Mouse (Mus musculus) frontal cortex, postnatal 14 days (tissue): ENCODE data around the gene Tma7.
A peak's percentile ranks its signal among the peaks of the same experiment; 100 is the strongest.

ENCODE experiments used
- DNase-seq, 2 experiments: peaks; one replicate each; pipeline ENCODE4 v3.0.0; 2022; ENCODE audit warnings: low spot score in 2 of 2

The Tma7 gene

GRCm38 (mm10) chr9:109102541-109102940, 20.2 kb upstream of the Tma7 start:
- no peak for DNase-seq

DNA sequence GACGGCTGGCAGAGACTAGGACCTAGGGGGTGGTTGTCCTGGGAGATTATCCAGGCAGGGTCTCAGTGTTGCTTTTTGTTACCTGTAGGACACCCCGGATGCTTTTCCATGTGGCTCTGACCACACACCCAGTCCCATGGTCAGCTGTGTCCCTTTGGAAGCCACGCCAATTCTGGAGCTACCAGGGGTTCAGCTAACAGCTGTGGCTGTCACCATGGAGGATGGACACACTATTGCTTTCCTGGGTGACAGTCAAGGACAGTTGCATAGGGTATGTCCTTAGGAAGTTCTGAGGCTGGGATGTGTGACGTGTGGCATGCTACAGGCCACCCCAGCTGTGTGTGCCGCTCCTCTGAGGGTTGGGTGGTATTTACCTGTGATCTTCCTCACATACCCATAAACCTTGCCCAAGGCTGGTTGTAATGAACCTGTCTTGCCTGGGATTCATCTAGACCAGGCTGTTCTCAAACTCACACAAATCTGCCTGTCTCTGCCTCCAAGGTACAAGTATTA, 19.6 kb upstream of the Tma7 start:
- DNase-seq, result no peak

GRCm38 (mm10) chr9:109100307-109100928, 18.0 kb upstream of the Tma7 start:
- no peak for DNase-seq

DNA sequence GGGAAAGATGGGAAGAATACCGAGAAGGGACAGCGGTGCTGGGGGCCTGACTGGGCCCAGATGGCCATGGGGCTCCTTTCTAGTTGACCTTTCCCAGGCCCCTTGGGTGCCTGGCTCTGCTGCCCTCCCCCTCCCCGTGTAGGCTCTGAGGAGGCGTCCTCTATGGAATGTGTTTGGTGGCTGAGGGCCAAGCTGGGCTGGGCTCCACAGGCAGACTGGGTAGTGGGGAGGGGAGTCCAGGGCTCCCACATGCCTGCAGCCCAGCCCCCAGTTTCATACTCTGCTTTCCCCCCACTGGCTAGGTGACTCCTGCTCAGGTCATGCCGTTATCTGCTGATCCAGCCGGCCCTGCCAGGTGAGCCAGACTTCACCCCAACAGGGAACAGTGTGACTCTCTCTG, 16.6 kb upstream of the Tma7 start:
- DNase-seq, result no peak

DNA sequence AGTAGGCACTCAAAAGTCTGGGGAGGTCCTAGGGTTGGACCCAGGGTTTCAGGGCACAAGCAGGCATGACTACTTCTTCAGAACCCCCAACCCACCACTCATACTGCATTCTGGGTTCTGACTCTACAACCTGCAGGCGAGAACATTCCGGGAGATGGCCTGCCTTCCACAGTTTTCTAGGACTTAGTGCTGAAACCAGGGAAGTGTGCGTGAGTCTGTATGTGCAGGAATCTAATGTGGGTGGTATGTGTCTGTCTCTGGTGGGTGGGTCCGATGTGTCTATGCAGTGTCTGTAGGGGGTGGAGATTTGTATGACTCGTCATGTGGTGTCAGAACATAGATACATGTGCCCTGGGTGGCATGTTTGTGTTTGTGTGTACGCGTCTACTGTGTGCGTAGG, 16.0 kb upstream of the Tma7 start:
- no peak for DNase-seq

- DNase-seq, result peak; percentile 39 to 72
Observed at GRCm38 (mm10) chr9:109097831-109098230, 15.4 kb upstream of the Tma7 start.

DNA sequence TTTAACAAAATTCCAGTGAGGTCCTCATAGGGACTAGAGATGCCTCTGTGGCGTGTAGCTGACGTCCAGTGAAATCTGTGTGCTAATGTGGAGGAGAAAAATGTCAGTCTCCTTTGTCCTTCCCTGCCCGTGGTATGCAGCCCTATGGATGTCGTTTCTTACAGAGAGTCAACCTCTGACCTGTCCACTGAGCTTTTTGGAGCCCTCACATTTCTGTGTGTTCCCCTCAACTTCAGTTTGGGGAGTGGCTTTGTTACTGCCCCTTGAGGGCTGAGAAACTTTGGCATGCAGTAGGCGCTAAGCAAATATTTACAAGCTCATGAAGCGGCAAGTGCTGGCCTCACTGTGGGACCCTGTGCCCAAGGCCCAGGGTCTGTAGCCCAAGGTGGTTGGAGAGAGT, 14.9 kb upstream of the Tma7 start:
- no peak for DNase-seq

DNA sequence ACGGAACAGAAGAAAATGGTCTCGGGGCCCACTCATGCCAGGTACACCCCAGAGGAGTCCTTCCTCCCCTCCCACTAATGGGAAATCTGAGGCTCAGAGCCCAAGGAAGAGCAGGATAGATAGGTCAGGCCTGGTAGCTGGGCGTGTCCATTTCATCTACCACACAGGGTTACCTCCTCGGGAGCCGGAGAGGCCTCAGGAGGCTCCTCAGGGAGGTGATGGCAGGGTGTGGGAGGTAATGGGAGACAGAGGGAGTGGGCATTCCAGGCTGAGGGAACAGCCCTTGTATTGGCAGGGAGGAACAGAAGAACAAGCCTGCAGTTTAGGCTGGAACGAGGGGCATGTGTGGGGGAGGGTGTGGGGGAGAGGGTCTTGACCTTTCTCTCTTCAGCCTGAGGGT, 14.5 kb upstream of the Tma7 start:
- DNase-seq, result no peak

DNA sequence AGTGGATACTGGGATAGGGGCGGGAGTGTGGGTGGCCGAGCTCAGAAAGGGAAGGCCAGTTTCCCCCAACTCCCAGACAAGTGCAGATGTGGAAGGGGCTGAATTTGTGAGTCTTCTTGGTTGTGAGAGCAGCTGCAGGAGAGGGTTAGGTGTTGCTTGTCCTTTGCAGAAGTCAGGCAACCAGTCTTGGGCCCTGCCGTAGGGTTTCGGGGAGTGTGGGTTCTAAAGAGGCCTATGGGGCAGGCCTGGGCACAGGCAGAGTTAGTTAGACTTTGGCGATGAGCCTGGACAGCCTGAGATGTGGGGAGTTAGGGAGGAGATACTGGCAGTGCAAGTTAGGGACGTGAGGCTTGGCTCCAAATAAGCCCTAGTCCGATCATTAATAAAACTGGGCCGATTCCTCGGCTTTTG, 13.9 kb upstream of the Tma7 start:
- DNase-seq, result no peak

- peak; percentile 63 to 64 for DNase-seq
Observed at GRCm38 (mm10) chr9:109095137-109095982, 13.0 kb upstream of the Tma7 start, which contains the start of gene Plxnb1. TSS of gene Plxnb1 (plus strand) at chr9:109095389.

DNA sequence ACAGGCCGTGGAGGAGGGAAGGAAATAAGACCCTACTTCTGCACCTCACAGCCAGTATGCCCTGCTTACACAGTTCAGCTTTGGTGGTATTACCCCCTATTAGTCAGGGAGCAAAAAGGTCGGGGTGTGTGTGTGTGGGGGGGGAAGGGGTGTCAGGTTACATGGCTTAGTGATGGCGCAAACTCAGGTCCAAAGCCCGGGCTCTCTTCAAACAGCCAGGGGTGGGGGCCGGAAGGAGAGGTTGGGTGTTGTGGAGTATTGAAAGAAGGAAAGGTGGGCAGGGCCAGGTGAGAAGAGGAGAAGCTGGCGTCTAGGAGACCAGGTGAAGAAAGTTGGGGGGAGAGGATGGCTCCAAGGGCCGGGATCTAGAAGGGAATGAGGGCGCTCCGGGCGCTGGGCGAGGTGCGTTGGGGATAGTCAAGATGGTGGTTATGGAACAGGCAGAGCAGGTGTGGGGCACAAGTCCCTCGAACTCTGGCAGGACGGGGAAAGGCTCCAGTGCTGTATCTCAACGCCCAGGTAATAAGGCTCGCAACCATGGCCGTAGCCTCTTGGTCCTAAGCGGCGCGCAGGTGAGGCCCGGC, 12.3 kb upstream of the Tma7 start:
- DNase-seq, result no peak

DNA sequence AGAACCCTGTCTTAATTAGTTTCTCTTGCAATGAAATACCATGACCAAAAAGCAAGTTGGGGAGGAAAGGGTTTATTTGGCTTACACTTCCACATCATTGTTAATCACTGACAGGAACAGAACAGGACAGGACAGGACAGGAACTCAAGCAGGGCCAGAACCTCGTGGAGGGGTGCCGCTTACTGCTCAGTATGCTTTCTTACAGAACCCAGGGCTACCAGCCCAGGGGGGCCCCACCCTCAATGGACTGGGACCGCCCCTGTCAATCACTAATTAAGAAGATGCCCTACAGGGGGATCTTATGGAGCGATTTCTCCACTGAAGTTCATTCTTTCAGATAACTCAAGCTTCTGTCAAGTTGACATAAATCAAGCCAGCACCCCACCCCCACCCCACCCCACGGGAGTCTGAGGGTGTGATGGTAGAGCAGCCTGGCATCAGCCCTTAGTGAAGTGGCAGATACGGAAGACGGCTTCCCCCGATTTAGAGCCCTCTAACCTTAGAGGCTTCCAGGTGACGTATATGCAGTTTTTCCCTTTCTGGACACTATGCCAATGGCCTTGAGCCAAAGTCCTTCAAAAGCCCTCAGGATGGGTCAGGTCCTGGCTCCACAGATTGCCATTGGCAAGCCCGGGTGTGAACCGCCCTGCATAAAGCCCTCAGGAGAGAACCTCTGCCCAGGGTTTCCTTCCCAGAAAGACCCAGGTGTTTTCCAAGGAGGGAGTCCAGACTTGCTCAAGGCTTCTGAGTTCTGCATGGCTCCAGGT, 11.6 kb upstream of the Tma7 start:
- DNase-seq, result no peak

GRCm38 (mm10) chr9:109092799-109093198, 10.4 kb upstream of the Tma7 start:
- no peak for DNase-seq

DNA sequence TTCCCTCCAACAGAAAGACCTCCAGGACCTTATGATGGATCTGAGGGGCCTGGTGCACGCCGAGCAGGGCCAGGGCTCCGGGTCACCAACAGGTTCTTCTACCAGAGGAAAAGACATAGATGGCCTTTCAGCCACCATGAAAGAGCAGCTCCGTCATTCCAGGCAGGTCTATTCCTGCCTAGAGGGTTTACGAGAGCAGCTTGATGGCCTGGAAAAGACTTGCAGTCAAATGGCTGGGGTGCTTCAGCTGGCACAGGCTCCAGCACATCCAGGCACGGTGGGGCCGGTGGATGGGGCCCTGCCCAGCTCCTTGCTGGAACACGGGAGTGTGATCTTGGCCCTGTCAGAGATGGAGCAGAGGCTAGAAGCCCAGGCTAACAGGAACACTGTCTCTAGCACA, 9.4 kb upstream of the Tma7 start:
- no peak for DNase-seq

GRCm38 (mm10) chr9:109090446-109090845, 8.1 kb upstream of the Tma7 start:
- DNase-seq, result no peak

GRCm38 (mm10) chr9:109087987-109088386, 5.6 kb upstream of the Tma7 start:
- no peak for DNase-seq

DNA sequence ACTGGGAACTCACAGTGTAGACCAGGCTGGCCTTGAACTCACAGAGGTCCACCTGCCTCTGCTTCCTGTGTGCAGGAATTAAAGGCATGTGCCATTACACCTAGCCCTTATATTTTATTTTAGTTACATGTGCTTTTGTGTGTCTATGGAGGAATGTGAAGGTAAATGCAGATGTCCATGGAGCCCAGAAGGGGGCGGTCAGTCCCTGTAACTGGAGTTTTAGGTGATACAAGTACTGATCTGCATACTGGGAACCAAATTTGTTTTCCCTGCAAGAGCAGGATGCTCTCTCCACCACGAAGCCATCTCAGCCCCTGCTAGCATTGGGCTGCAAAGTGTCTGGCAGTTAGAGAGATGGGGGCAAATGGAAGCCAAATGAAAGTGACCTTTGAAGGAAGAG, 2.5 kb upstream of the Tma7 start:
- DNase-seq, result no peak

GRCm38 (mm10) chr9:109081749-109082123, 651 bp downstream of the Tma7 start:
- no peak for DNase-seq

DNA sequence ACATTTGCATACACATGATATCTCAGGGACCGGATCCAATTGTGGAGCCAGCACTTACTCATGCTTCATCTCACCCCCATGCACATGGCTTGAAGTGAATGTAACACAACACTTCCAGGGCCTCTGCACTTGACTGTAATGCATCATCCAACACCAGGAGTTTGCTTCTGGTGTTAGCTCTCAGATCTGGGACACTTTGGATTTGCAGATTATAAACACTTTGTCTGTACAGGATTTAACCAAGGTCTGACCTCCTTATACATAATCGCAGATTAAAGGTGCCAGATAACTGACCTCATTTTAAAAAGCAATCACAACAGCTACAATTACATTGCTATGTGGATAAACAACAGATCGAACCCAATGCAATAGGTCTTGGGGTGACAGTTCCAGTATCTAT, 1.9 kb downstream of the Tma7 start:
- no peak for DNase-seq

DNA sequence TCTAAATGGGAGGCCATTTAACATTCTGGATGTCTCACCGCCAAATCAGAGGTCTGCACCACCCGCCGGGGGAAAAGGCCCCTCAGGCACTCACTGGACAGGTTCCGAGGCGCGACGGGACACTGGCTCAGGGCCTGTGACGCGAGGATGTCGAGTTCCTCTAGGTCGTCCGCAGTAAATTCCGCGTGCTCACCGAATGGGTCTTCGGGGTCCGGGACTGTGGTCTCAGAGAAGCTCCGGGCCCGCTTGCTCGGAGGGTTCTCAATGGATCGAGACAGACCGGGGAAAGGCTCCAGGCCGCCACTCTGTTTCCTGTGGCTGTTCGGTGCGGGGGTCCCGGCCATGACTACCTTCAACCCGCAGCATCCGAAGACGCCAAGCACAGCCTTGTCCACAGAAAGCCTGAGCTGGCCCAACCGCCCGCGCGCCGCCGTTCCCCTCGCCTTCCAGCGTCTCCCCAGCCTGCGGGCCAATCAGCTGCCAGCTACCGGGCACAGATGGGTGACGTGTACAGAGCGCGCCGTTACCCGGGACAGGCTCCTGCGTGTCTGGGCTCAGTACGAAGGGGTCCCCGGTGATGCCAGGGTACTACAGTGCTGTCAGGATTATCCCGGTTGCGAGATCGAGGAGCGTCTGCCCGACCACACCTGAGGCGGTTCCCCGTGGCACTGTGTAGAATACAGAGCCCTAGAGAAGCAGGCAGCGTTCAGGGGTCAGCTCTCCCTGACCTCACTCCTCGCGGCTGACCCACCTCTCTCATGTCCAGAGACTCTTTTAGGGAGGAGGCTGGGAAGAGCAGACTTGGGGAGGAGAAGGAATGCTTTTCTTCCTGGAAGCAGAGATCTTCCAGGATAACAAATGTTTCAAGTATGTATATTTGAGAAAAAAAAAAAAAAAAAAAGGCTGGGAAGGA, 8.5 kb downstream of the Tma7 start, which contains the start of gene Atrip:
TSS of gene Atrip (minus strand) at position 464 of the 913 bp plus-strand sequence.
- DNase-seq, result peak; percentile 87 to 93
